Mouse (Mus musculus): ENCODE data around the gene Kif28. TPM values are rescaled to one million over a fixed set of nuclear protein-coding genes. Genes with fewer than 3 reads are reported as not detected.

Gene Kif28
- 0.05 TPM in 1 of 2 replicates, not detected in the other for polyA plus RNA-seq (2016; fragmentation: Nextera tagmentation; extraction: Ambion mirVana)

- no peak within 1 kb of the TSS for H3K27ac ChIP-seq
- no peaks in the 10 kb centered on the region for H3K27me3 ChIP-seq
- no peaks in the 10 kb centered on the region for H3K4me1 ChIP-seq
- no peak within 1 kb of the TSS for H3K4me3 ChIP-seq
- H3K9me3 ChIP-seq: no peaks in the 10 kb centered on the region
- no peak within 1 kb of the TSS for H3K9ac ChIP-seq
- no peak within 1 kb of the TSS for H3K4me2 ChIP-seq (replicated peaks)
- WGBS: 93% methylated on average over 9 of the region's 9 CpGs
- H3K36me3 ChIP-seq: peaks cover 51% of the 10 kb centered on the region
- ATAC-seq (ENCODE audit: insufficient number of reproducible peaks, insufficient read depth, low FRiP score, low TSS enrichment): no peak
Observed at GRCm38 (mm10) chr1:179745171-179745570, at the start of gene Kif28. TSS of gene Kif28 (minus strand) at chr1:179745271.

GRCm38 (mm10) chr1:179787281-179787680 lies 42.2 kb upstream of the Kif28 start:
- H3K4me1 ChIP-seq: no peaks in the 10 kb centered on the region
- no peak overlapping the region for H3K4me2 ChIP-seq (replicated peaks)
- no peaks in the 10 kb centered on the region for H3K9me3 ChIP-seq
- ATAC-seq (ENCODE audit: insufficient number of reproducible peaks, insufficient read depth, low FRiP score, low TSS enrichment): no peak
- 86% methylated on average over 4 of the region's 4 CpGs for WGBS
- H3K4me3 ChIP-seq: no peak overlapping the region
- H3K9ac ChIP-seq: no peak overlapping the region
- peaks cover 64% of the 10 kb centered on the region for H3K36me3 ChIP-seq
- no peak overlapping the region for H3K27ac ChIP-seq
- H3K27me3 ChIP-seq: no peaks in the 10 kb centered on the region

GRCm38 (mm10) chr1:179785502-179785901 lies 40.4 kb upstream of the Kif28 start:
- no peak for ATAC-seq (ENCODE audit: insufficient number of reproducible peaks, insufficient read depth, low FRiP score, low TSS enrichment)
- Histone ChIP-seq H3K27ac (no peak overlapping the region), H3K27me3 (no peaks in the 10 kb centered on the region), H3K4me1 (no peaks in the 10 kb centered on the region), H3K4me3 (no peak overlapping the region), H3K36me3 (peaks cover 55% of the 10 kb centered on the region), H3K9me3 (no peaks in the 10 kb centered on the region), H3K4me2 (replicated peaks) (no peak overlapping the region), H3K9ac (no peak overlapping the region)
- 89% methylated on average over 5 of the region's 5 CpGs for WGBS

- Histone ChIP-seq H3K4me3 (no peak overlapping the region), H3K9me3 (no peaks in the 10 kb centered on the region), H3K4me2 (replicated peaks) (no peak overlapping the region), H3K9ac (no peak overlapping the region), H3K36me3 (peaks cover 56% of the 10 kb centered on the region), H3K27ac (no peak overlapping the region), H3K27me3 (no peaks in the 10 kb centered on the region), H3K4me1 (no peaks in the 10 kb centered on the region)
- WGBS: 89% methylated on average over 4 of the region's 4 CpGs
- no peak for ATAC-seq (ENCODE audit: insufficient number of reproducible peaks, insufficient read depth, low FRiP score, low TSS enrichment)
Observed at GRCm38 (mm10) chr1:179784098-179784497, 39.0 kb upstream of the Kif28 start.

- peaks cover 69% of the 10 kb centered on the region for H3K36me3 ChIP-seq
- WGBS: 95% methylated on average over 8 of the region's 8 CpGs
Observed at GRCm38 (mm10) chr1:179776831-179777230, 31.8 kb upstream of the Kif28 start.

GRCm38 (mm10) chr1:179760553-179760952 lies 15.5 kb upstream of the Kif28 start:
- H3K36me3 ChIP-seq: peaks cover 68% of the 10 kb centered on the region

More at GRCm38 (mm10) chr1:179776831-179777230, 31.8 kb upstream of the Kif28 start:
- no peak overlapping the region for H3K27ac ChIP-seq
- H3K9ac ChIP-seq: no peak overlapping the region
- no peak overlapping the region for H3K4me3 ChIP-seq
- H3K9me3 ChIP-seq: no peaks in the 10 kb centered on the region
- H3K4me1 ChIP-seq: no peaks in the 10 kb centered on the region
- H3K4me2 ChIP-seq (replicated peaks): no peak overlapping the region
- H3K27me3 ChIP-seq: no peaks in the 10 kb centered on the region
- ATAC-seq (ENCODE audit: insufficient number of reproducible peaks, insufficient read depth, low FRiP score, low TSS enrichment): no peak

GRCm38 (mm10) chr1:179760086-179760485 lies 15.0 kb upstream of the Kif28 start:
- Histone ChIP-seq H3K27me3 (no peaks in the 10 kb centered on the region), H3K9ac (no peak overlapping the region), H3K27ac (no peak overlapping the region), H3K9me3 (no peaks in the 10 kb centered on the region), H3K4me1 (no peaks in the 10 kb centered on the region), H3K36me3 (peaks cover 69% of the 10 kb centered on the region), H3K4me2 (replicated peaks) (no peak overlapping the region), H3K4me3 (no peak overlapping the region)
- no peak for ATAC-seq (ENCODE audit: insufficient number of reproducible peaks, insufficient read depth, low FRiP score, low TSS enrichment)
- WGBS: 94% methylated on average over 5 of the region's 5 CpGs

More at GRCm38 (mm10) chr1:179760553-179760952, 15.5 kb upstream of the Kif28 start:
- no peaks in the 10 kb centered on the region for H3K9me3 ChIP-seq
- no peaks in the 10 kb centered on the region for H3K4me1 ChIP-seq
- ATAC-seq (ENCODE audit: insufficient number of reproducible peaks, insufficient read depth, low FRiP score, low TSS enrichment): no peak
- no peaks in the 10 kb centered on the region for H3K27me3 ChIP-seq
- H3K4me3 ChIP-seq: no peak overlapping the region
- 93% methylated on average over 4 of the region's 4 CpGs for WGBS
- H3K27ac ChIP-seq: no peak overlapping the region
- no peak overlapping the region for H3K4me2 ChIP-seq (replicated peaks)
- no peak overlapping the region for H3K9ac ChIP-seq

GRCm38 (mm10) chr1:179756477-179756876 lies 11.4 kb upstream of the Kif28 start:
- Histone ChIP-seq H3K36me3 (peaks cover 64% of the 10 kb centered on the region), H3K4me1 (no peaks in the 10 kb centered on the region), H3K9me3 (no peaks in the 10 kb centered on the region), H3K4me2 (replicated peaks) (no peak overlapping the region), H3K27ac (no peak overlapping the region), H3K9ac (no peak overlapping the region), H3K4me3 (no peak overlapping the region), H3K27me3 (no peaks in the 10 kb centered on the region)
- ATAC-seq (ENCODE audit: insufficient number of reproducible peaks, insufficient read depth, low FRiP score, low TSS enrichment): no peak

GRCm38 (mm10) chr1:179753006-179753405 lies 7.9 kb upstream of the Kif28 start:
- Histone ChIP-seq H3K9me3 (no peaks in the 10 kb centered on the region), H3K27ac (no peak overlapping the region), H3K36me3 (peaks cover 59% of the 10 kb centered on the region), H3K4me2 (replicated peaks) (no peak overlapping the region), H3K4me3 (no peak overlapping the region), H3K9ac (no peak overlapping the region), H3K27me3 (no peaks in the 10 kb centered on the region), H3K4me1 (no peaks in the 10 kb centered on the region)
- WGBS: 96% methylated on average over 8 of the region's 8 CpGs
- no peak for ATAC-seq (ENCODE audit: insufficient number of reproducible peaks, insufficient read depth, low FRiP score, low TSS enrichment)

- no peaks in the 10 kb centered on the region for H3K4me1 ChIP-seq
- H3K9me3 ChIP-seq: no peaks in the 10 kb centered on the region
- no peaks in the 10 kb centered on the region for H3K27me3 ChIP-seq
- 96% methylated on average over 11 of the region's 11 CpGs for WGBS
- no peak overlapping the region for H3K4me3 ChIP-seq
- no peak overlapping the region for H3K9ac ChIP-seq
- H3K27ac ChIP-seq: no peak overlapping the region
- H3K36me3 ChIP-seq: peaks cover 62% of the 10 kb centered on the region
- no peak for ATAC-seq (ENCODE audit: insufficient number of reproducible peaks, insufficient read depth, low FRiP score, low TSS enrichment)
- H3K4me2 ChIP-seq (replicated peaks): no peak overlapping the region
Observed at GRCm38 (mm10) chr1:179752276-179752675, 7.2 kb upstream of the Kif28 start.

- H3K9me3 ChIP-seq: no peaks in the 10 kb centered on the region
- no peak overlapping the region for H3K9ac ChIP-seq
- no peak overlapping the region for H3K27ac ChIP-seq
- no peak for ATAC-seq (ENCODE audit: insufficient number of reproducible peaks, insufficient read depth, low FRiP score, low TSS enrichment)
- no peak overlapping the region for H3K4me3 ChIP-seq
- no peak overlapping the region for H3K4me2 ChIP-seq (replicated peaks)
- peaks cover 45% of the 10 kb centered on the region for H3K36me3 ChIP-seq
- no peaks in the 10 kb centered on the region for H3K4me1 ChIP-seq
- WGBS: 84% methylated on average over 4 of the region's 4 CpGs
- no peaks in the 10 kb centered on the region for H3K27me3 ChIP-seq
Observed at GRCm38 (mm10) chr1:179743593-179744193, 1.4 kb downstream of the Kif28 start.

GRCm38 (mm10) chr1:179736483-179736882 lies 8.6 kb downstream of the Kif28 start:
- Histone ChIP-seq H3K36me3 (no peaks in the 10 kb centered on the region), H3K9ac (no peak overlapping the region), H3K27ac (no peak overlapping the region), H3K4me3 (no peak overlapping the region), H3K4me1 (no peaks in the 10 kb centered on the region), H3K9me3 (no peaks in the 10 kb centered on the region), H3K4me2 (replicated peaks) (no peak overlapping the region), H3K27me3 (no peaks in the 10 kb centered on the region)
- 82% methylated on average over 3 of the region's 3 CpGs for WGBS
- ATAC-seq (ENCODE audit: insufficient number of reproducible peaks, insufficient read depth, low FRiP score, low TSS enrichment): no peak
